Mouse (Mus musculus): Measurements from ENCODE around the gene Hsd3b7. TPM values are rescaled to one million over a fixed set of nuclear protein-coding genes. Genes with fewer than 3 reads are reported as not detected.
A peak's percentile ranks its signal among the peaks of the same experiment; 100 is the strongest.

Gene Hsd3b7
- polyA plus RNA-seq, 1 experiment from 2014 or later, result 15.2 TPM

DNA sequence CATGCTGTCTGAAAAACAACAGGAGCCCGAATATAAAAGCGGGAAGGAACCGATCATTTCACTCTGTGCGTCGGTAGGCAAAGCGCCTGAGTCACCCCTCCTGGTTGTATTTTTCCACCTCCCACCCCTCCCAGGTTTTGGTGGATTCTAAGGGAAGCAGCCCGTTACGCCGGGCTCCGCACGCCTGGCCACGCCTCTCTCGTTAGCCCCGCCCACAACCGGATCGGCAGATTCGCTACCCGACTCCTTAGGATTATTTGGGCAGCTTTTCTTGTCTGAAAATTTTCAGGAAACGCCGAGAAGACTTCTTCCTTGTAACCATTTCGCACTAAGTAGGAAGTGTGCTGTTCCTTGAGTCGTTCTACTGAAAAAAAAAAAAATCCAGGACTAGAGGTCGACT lies 24.0 kb upstream of the Hsd3b7 start, which contains the start of gene Setd1a:
TSS of gene Setd1a (plus strand) at position 245 of the 400 bp plus-strand sequence.
- no peaks in the 10 kb centered on the region for H3K9me3 ChIP-seq
- H3K36me3 ChIP-seq, result peaks cover 27% of the 10 kb centered on the region
- H3K9ac ChIP-seq, result peak within 1 kb of the TSS; percentile 92
- ATAC-seq (ENCODE audit: insufficient number of reproducible peaks, insufficient read depth, low FRiP score, low TSS enrichment, low read depth), result peak; percentile 34; the same call in 1 of the 2 replicates
- peak within 1 kb of the TSS; percentile 98 for H3K27ac ChIP-seq
- peaks cover 21% of the 10 kb centered on the region for H3K4me1 ChIP-seq
- peak within 1 kb of the TSS; percentile 89 for H3K4me2 ChIP-seq
- under 1% methylated on average over 23 of the region's 23 CpGs for WGBS
- peak within 1 kb of the TSS; percentile 80 for H3K4me3 ChIP-seq
- H3K27me3 ChIP-seq, result no peaks in the 10 kb centered on the region

- Histone ChIP-seq H3K9ac (peak overlapping the region; percentile 92), H3K9me3 (no peaks in the 10 kb centered on the region), H3K4me2 (peak overlapping the region; percentile 89), H3K36me3 (peaks cover 32% of the 10 kb centered on the region), H3K4me3 (peak overlapping the region; percentile 80), H3K4me1 (peaks cover 21% of the 10 kb centered on the region), H3K27ac (peak overlapping the region; percentile 98), H3K27me3 (no peaks in the 10 kb centered on the region)
- peak; percentile 85 for ATAC-seq (ENCODE audit: insufficient number of reproducible peaks, insufficient read depth, low FRiP score, low TSS enrichment, low read depth)
- under 1% methylated on average over 69 of the region's 70 CpGs for WGBS
Measured at GRCm38 (mm10) chr7:127776878-127777473, 23.4 kb upstream of the Hsd3b7 start.

DNA sequence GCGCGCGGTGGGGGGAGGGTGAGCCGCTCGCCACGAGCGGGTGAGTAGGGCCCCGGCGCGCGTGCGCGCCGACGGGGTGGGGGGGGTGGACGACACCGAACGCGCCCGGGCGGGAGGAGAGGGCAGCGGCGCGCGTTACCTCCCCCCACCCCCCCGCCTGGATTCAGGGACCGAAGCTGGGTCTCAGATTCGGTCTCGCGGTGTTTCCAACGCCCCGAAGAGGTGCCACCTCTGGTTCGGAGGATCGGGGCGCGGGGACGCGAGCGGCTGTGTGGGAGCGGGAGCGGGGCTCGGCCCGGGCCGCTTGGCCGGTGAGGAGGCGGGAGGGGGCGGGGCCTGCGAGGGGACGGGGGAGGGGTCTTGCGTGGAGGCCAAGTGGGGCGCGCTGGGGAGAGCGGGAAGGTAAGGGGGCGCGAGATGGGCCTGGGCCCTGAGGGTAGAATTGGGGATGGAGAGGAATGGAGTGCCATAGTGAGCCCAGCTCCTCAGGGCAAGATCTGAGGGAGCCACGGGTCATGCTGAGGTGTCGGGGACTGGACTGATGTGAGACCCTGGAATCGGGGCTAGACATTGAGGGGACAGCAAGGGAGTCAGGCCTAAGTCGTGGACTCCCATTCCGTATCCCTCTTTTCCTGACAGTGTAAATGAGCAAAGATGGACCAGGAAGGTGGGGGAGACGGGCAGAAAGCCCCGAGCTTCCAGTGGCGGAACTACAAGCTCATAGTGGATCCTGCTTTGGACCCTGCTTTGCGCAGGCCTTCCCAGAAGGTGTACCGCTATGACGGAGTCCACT lies 22.7 kb upstream of the Hsd3b7 start:
- Histone ChIP-seq H3K4me1 (peaks cover 21% of the 10 kb centered on the region), H3K9me3 (no peaks in the 10 kb centered on the region), H3K27ac (peak overlapping the region; percentile 98), H3K4me3 (peak overlapping the region; percentile 80), H3K4me2 (peak overlapping the region; percentile 89), H3K36me3 (peaks cover 39% of the 10 kb centered on the region), H3K9ac (peak overlapping the region; percentile 92), H3K27me3 (no peaks in the 10 kb centered on the region)
- peak; percentile 32; the same call in 1 of the 2 replicates for ATAC-seq (ENCODE audit: insufficient number of reproducible peaks, insufficient read depth, low FRiP score, low TSS enrichment, low read depth)
- WGBS, result 2% methylated on average over 50 of the region's 66 CpGs

DNA sequence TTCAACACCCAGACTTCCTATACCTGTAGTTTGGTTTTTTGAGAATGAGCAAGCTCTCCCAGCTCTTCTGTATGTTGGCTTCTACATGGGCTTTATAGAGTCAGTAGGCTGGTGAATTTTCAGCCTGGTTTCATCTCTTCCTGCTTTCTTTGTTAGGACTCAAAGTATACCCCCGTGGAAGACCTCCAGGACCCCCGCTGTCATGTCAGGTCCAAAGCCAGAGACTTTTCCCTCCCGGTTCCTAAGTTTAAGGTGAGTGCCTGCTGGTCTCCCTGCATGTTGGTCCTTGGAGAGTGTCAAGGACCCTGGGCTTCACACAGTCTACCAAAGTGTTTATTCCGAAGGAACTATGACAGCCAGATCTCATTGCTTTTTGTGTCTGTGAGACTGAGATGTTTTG lies 22.1 kb upstream of the Hsd3b7 start:
- Histone ChIP-seq H3K36me3 (peaks cover 44% of the 10 kb centered on the region), H3K9me3 (no peaks in the 10 kb centered on the region), H3K4me3 (peak overlapping the region; percentile 80), H3K27me3 (no peaks in the 10 kb centered on the region), H3K9ac (peak overlapping the region; percentile 92), H3K4me2 (peak overlapping the region; percentile 89), H3K27ac (no peak overlapping the region), H3K4me1 (peaks cover 21% of the 10 kb centered on the region)
- WGBS, result 75% methylated on average over 4 of the region's 4 CpGs
- no peak for ATAC-seq (ENCODE audit: insufficient number of reproducible peaks, insufficient read depth, low FRiP score, low TSS enrichment, low read depth)

- 0 out of 2 replicates have a peak within 1 kb of the TSS, but pooled peaks have one; percentile 16 for H3K9ac ChIP-seq
- no peak within 1 kb of the TSS for H3K4me2 ChIP-seq
- H3K27me3 ChIP-seq, result no peaks in the 10 kb centered on the region
- peaks cover 99% of the 10 kb centered on the region for H3K36me3 ChIP-seq
- no peaks in the 10 kb centered on the region for H3K4me1 ChIP-seq
- no peak for ATAC-seq (ENCODE audit: insufficient number of reproducible peaks, insufficient read depth, low FRiP score, low TSS enrichment, low read depth)
- no peak within 1 kb of the TSS for H3K27ac ChIP-seq
- 94% methylated on average over 7 of the region's 7 CpGs for WGBS
- no peak within 1 kb of the TSS for H3K4me3 ChIP-seq
- H3K9me3 ChIP-seq, result no peaks in the 10 kb centered on the region
Measured at GRCm38 (mm10) chr7:127785308-127785707, 15.1 kb upstream of the Hsd3b7 start, which contains the start of gene Gm49388. Gene Gm49388, plus strand, starts transcription at chr7:127785608.

DNA sequence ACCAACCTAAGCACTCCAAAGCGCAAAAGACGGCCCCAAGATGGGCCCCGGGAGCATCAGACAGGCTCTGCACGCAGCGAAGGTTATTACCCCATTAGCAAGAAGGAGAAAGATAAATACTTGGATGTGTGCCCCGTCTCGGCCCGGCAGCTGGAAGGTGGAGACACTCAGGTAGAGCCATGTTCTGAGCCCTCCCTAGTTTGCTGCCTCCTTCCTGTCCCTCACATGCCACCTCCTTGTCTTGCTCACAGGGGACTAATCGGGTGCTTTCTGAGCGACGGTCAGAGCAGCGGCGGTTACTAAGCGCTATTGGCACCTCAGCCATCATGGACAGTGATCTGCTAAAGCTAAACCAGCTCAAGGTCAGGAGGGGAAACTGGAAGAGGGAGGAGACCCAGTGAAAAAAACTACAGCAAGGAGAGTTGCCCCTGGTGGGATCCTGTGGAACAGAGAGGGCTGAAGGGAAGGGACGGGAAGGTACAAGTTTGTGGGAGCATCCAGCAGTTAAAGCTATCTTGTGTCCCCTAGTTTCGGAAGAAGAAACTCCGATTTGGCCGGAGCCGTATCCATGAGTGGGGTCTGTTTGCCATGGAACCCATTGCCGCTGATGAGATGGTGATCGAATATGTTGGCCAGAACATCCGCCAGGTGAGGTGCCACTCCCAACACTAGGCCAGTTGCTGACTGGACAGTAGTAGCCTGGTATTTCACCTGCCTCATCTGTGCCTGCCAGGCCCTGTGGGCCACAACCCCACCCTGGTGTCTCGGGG lies 3.1 kb upstream of the Hsd3b7 start:
- no peak overlapping the region for H3K9ac ChIP-seq
- 91% methylated on average over 23 of the region's 23 CpGs for WGBS
- no peak for ATAC-seq (ENCODE audit: insufficient number of reproducible peaks, insufficient read depth, low FRiP score, low TSS enrichment, low read depth)

DNA sequence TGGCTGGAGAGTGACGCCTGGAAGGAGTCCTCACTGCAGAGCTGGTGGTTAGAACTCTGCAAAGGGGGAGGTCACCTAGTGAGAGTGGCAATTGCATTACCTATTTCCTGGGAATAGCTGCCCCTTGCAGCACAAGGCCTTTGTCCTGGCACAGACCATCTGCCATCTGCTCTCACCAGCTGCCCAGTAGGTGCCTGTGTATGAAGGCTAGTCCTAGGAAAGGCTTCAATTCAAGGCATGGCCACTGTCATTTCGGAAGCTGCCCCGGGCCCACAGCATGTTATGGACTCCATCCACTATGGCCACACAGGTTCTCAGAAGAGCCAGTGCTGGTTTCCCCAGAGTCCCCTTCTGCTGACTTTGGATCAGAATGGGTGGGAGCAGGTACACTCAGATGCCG lies 1.8 kb upstream of the Hsd3b7 start:
- no peak for ATAC-seq (ENCODE audit: insufficient number of reproducible peaks, insufficient read depth, low FRiP score, low TSS enrichment, low read depth)
- no peak overlapping the region for H3K4me2 ChIP-seq
- no peaks in the 10 kb centered on the region for H3K27me3 ChIP-seq
- H3K9ac ChIP-seq, result no peak overlapping the region
- peaks cover 85% of the 10 kb centered on the region for H3K36me3 ChIP-seq
- no peak overlapping the region for H3K4me3 ChIP-seq
- H3K9me3 ChIP-seq, result no peaks in the 10 kb centered on the region
- WGBS, result 86% methylated on average over 4 of the region's 4 CpGs
- no peak overlapping the region for H3K27ac ChIP-seq
- peaks cover 12% of the 10 kb centered on the region; the same call in 1 of the 2 replicates for H3K4me1 ChIP-seq

More for the DNA sequence above, 3.1 kb upstream of the Hsd3b7 start:
- Histone ChIP-seq H3K27ac (no peak overlapping the region), H3K4me2 (no peak overlapping the region), H3K4me3 (no peak overlapping the region), H3K4me1 (peaks cover 12% of the 10 kb centered on the region; the same call in 1 of the 2 replicates), H3K9me3 (no peaks in the 10 kb centered on the region), H3K27me3 (no peaks in the 10 kb centered on the region), H3K36me3 (peaks cover 87% of the 10 kb centered on the region)

- Histone ChIP-seq H3K9me3 (no peaks in the 10 kb centered on the region), H3K4me3 (no peak overlapping the region), H3K4me1 (peaks cover 12% of the 10 kb centered on the region; the same call in 1 of the 2 replicates), H3K36me3 (peaks cover 86% of the 10 kb centered on the region), H3K27me3 (no peaks in the 10 kb centered on the region), H3K27ac (no peak overlapping the region), H3K4me2 (no peak overlapping the region), H3K9ac (no peak overlapping the region)
- 89% methylated on average over 13 of the region's 13 CpGs for WGBS
- no peak for ATAC-seq (ENCODE audit: insufficient number of reproducible peaks, insufficient read depth, low FRiP score, low TSS enrichment, low read depth)
Measured at GRCm38 (mm10) chr7:127799211-127799610, 1.2 kb upstream of the Hsd3b7 start.

DNA sequence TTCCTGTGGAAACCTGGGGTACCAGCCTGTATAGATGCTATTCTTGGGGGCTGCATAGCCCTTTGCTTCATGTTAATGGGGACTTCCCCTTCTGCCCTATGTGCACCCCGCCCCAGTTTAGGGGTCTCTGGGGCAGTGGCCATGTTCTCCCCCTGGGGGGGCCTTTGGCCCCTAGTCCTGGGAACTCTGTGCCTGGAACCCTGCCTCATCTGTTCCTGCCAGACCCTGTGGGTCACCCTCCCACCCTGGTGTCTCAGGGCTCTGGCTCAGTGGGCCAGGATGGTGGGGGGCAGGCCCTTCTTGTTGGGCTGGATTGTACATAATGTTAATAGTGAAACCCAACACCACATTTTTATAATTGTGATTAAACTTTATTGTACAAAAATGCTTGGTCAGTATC lies 666 bp upstream of the Hsd3b7 start:
- 0 out of 2 replicates have a peak overlapping the region, but pooled peaks have one; percentile 33 for H3K27ac ChIP-seq
- no peak for ATAC-seq (ENCODE audit: insufficient number of reproducible peaks, insufficient read depth, low FRiP score, low TSS enrichment, low read depth)

DNA sequence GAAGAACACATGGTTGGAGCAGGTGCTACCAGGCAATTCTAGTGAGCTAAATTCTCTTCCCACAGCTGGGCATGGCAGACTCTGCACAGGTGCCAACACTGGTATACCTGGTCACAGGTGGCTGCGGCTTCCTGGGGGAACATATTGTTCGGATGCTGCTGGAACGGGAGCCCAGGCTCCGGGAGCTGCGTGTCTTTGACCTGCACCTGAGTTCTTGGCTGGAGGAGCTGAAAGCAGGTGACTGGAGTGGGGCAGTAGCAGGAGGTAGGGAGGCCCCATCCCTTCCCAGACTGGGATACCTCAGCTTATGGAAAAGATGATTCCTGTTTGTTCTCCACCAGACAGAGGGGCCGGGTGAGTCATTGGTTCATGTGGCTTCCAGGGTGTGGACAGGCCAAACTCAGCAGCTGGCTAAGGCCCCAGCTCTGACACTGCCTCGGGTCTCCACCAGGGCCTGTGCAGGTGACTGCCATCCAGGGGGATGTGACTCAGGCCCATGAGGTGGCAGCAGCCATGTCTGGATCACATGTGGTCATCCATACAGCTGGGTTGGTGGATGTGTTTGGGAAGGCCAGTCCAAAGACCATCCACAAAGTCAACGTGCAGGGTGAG lies 712 bp downstream of the Hsd3b7 start:
- Histone ChIP-seq H3K27ac (no peak overlapping the region), H3K4me1 (peaks cover 12% of the 10 kb centered on the region; the same call in 1 of the 2 replicates), H3K27me3 (no peaks in the 10 kb centered on the region), H3K9ac (peak overlapping the region; percentile 51; the same call in 1 of the 2 replicates), H3K36me3 (peaks cover 78% of the 10 kb centered on the region), H3K4me3 (peak overlapping the region; percentile 27), H3K4me2 (peak overlapping the region; percentile 52), H3K9me3 (no peaks in the 10 kb centered on the region)
- 87% methylated on average over 8 of the region's 8 CpGs for WGBS
- ATAC-seq (ENCODE audit: insufficient number of reproducible peaks, insufficient read depth, low FRiP score, low TSS enrichment, low read depth), result no peak

More for the DNA sequence above, 666 bp upstream of the Hsd3b7 start:
- no peak overlapping the region for H3K4me3 ChIP-seq
- WGBS, result 92% methylated on average over 1 of the region's 1 CpGs
- peaks cover 12% of the 10 kb centered on the region; the same call in 1 of the 2 replicates for H3K4me1 ChIP-seq
- H3K4me2 ChIP-seq, result no peak overlapping the region
- peaks cover 87% of the 10 kb centered on the region for H3K36me3 ChIP-seq
- H3K9ac ChIP-seq, result 0 out of 2 replicates have a peak overlapping the region, but pooled peaks have one; percentile 28
- no peaks in the 10 kb centered on the region for H3K9me3 ChIP-seq
- no peaks in the 10 kb centered on the region for H3K27me3 ChIP-seq

DNA sequence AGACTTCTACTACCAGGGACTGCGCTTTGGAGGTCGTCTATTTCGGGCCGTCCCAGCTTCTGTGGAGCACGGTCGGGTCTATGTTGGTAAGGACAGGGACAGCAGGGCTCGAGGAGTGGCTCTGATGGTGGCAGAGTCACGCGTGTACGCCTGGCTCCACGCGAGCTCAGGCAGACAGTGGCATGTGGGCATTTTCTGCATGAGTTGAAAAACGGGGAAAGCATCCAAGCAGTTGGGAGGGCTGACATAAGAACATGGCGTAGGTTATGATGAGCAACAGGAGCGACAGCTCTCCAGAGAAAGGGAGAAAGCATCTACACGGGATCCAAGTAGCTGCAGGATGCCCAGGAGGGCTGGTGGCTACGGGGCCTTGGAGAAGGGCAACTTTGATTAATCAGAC lies 1.9 kb downstream of the Hsd3b7 start:
- WGBS, result 91% methylated on average over 17 of the region's 17 CpGs
- Histone ChIP-seq H3K27me3 (no peaks in the 10 kb centered on the region), H3K36me3 (peaks cover 72% of the 10 kb centered on the region), H3K4me2 (no peak overlapping the region), H3K27ac (no peak overlapping the region), H3K9me3 (no peaks in the 10 kb centered on the region), H3K4me3 (no peak overlapping the region), H3K9ac (no peak overlapping the region), H3K4me1 (peaks cover 12% of the 10 kb centered on the region; the same call in 1 of the 2 replicates)
- no peak for ATAC-seq (ENCODE audit: insufficient number of reproducible peaks, insufficient read depth, low FRiP score, low TSS enrichment, low read depth)

All from embryonic facial prominence, embryonic 13.5 days (tissue).